Mouse (Mus musculus): Measurements from ENCODE around the gene Nr1d1. TPM values are rescaled to one million over a fixed set of nuclear protein-coding genes. Genes with fewer than 3 reads are reported as not detected.

Gene Nr1d1
- total and polyA plus RNA-seq, 3 experiments: 2.0 to 5.6 TPM; not detected in 1

DNA sequence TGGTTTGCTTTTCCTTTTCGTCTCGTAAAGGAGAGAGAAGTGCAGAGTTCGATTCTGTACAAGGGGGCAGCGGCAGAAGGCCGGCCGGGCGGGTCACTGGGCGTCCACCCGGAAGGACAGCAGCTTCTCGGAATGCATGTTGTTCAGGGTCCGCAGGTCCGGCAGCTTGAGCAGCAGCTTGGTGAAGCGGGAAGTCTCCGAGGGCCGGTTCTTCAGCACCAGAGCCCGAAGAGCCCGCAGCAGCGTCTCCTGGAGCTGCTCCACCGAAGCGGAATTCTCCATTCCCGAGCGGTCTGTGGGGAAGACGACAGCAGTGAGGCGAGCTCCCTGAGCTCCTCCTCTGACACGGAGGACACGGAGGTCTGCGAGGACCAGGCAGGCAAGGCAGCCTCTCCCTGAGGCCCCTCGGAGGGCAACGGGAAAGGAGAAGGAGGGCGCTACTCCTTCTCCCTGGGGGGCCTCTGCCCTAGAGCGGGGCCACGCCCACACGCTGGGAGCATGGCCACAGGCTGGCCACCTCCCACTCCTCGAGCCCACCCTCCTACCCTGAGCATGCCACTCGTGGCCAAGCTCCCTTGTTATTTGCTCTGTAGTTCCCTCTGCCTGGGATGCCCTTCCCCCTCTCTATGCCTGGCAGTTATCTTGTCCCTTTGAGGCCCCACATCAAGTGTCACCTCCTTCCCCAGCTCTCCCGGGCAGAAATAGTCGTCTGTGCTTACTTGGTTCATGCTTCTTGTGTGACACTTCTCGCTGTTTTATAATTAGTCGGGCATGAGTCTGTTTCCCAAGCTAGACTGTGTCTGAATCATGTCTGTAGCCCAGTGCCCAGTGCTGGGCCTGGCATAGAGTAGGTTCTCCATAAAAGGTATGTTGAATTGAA lies 6.8 kb downstream of the Nr1d1 start:
- peak overlapping the region; percentile 59 for H3K27ac ChIP-seq (ENCODE audit: control insufficient read depth, low read depth, low read length)
- peaks cover 37 to 60% of the 10 kb centered on the region in 2 experiments for H3K4me1 ChIP-seq (ENCODE audit: control insufficient read depth in 1 of 2, insufficient read depth in 2 of 2, low read length in 2 of 2)
- peaks cover 0 to 56% of the 10 kb centered on the region in 2 experiments; a peak in 2 of 4 replicates for H3K36me3 ChIP-seq (ENCODE audit: control insufficient read depth in 1 of 2, insufficient read depth in 2 of 2, low read length in 2 of 2)
- H3K27me3 ChIP-seq (ENCODE audit: control insufficient read depth in 1 of 2, insufficient read depth in 2 of 2, low read length in 2 of 2): no peaks in the 10 kb centered on the region
- H3K9me3 ChIP-seq (replicated peaks; ENCODE audit: insufficient read depth, low read length): no peaks in the 10 kb centered on the region
- H3K79me2 ChIP-seq (ENCODE audit: control insufficient read depth, insufficient read depth, low read length, poor library complexity): no peaks in the 10 kb centered on the region; the same call in 1 of the 2 replicates
- TF ChIP-seq RCOR1 (IDR thresholded peaks at IDR 0.05; ENCODE audit: low read depth, low read length) (0 out of 2 replicates have a peak, but pooled peaks have one; percentile 46), BHLHE40 (IDR thresholded peaks at IDR 0.05; ENCODE audit: borderline replicate concordance, low read depth, low read length) (peak; percentile 38; the same call in 1 of the 2 replicates), MXI1 (IDR thresholded peaks at IDR 0.05; ENCODE audit: low read depth, low read length) (no peak; the same call in 1 of the 2 replicates), TBP (IDR thresholded peaks at IDR 0.05; ENCODE audit: low read depth, low read length) (peak; percentile 35; the same call in 1 of the 2 replicates), USF1 (IDR thresholded peaks at IDR 0.05; ENCODE audit: low read depth, low read length) (no peak), ETS1 (IDR thresholded peaks at IDR 0.05; ENCODE audit: low read depth, low read length) (peak; percentile 69), EP300 (IDR thresholded peaks at IDR 0.05; ENCODE audit: low read depth in 1 of 2, low read length in 2 of 2) (peak in 1 of 2 experiments; percentile 79; a peak in 2 of 4 replicates), SIN3A (IDR thresholded peaks at IDR 0.05; ENCODE audit: low read length) (peak; percentile 69; the same call in 1 of the 2 replicates), HCFC1 (IDR thresholded peaks at IDR 0.05; ENCODE audit: low read depth, low read length) (0 out of 2 replicates have a peak, but pooled peaks have one; percentile 50), POLR2AphosphoS5 (IDR thresholded peaks at IDR 0.05; ENCODE audit: borderline replicate concordance, low read depth, low read length) (no peak), TCF12 (IDR thresholded peaks at IDR 0.05; ENCODE audit: low read depth, low read length) (peak; percentile 36; the same call in 1 of the 2 replicates), JUND (IDR thresholded peaks at IDR 0.05; ENCODE audit: low read depth, low read length) (no peak), CHD2 (IDR thresholded peaks at IDR 0.05; ENCODE audit: low read length) (peak; percentile 82), CHD1 (IDR thresholded peaks at IDR 0.05; ENCODE audit: low read depth, low read length) (no peak), MAZ (IDR thresholded peaks at IDR 0.05; ENCODE audit: low read depth, low read length) (0 out of 2 replicates have a peak, but pooled peaks have one; percentile 34), GATA1 (IDR thresholded peaks at IDR 0.05; ENCODE audit: low read depth, low read length) (peak; percentile 71), ZMIZ1 (IDR thresholded peaks at IDR 0.05; ENCODE audit: low read depth, low read length) (0 out of 2 replicates have a peak, but pooled peaks have one; percentile 8)
- DNase-seq (ENCODE audit: low read depth, low spot score): peak; percentile 84
- H3K9ac ChIP-seq (ENCODE audit: control insufficient read depth, low read depth, low read length, poor library complexity, severe bottlenecking): peak overlapping the region; percentile 43
- H3K4me3 ChIP-seq (ENCODE audit: control insufficient read depth in 1 of 2, insufficient read depth in 1 of 2, low read depth in 2 of 2, low read length in 2 of 2): no peak overlapping the region

DNA sequence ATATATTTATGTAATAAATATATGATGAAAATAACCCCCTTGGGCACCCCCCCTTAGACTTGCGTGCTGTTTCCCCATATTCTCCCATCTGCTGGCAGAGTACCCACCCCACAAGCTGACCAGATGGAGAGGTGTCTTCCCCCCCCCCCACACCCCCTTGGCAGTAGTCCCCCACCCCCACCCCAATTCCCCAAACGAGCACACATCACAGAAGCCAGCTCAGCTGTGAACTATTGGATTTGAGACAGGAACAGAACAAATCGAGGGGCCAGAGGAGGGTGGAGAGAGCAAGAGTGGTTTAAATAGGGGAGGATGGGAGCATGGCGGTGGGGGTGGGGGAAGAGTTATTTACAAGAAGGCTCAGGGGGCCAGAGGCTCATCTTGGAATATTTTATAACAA lies 7.4 kb downstream of the Nr1d1 start:
- peak overlapping the region; percentile 43 for H3K9ac ChIP-seq (ENCODE audit: control insufficient read depth, low read depth, low read length, poor library complexity, severe bottlenecking)
- no peak overlapping the region for H3K4me3 ChIP-seq (ENCODE audit: control insufficient read depth in 1 of 2, insufficient read depth in 1 of 2, low read depth in 2 of 2, low read length in 2 of 2)
- no peak for DNase-seq (ENCODE audit: low read depth, low spot score)
- H3K4me1 ChIP-seq (ENCODE audit: control insufficient read depth in 1 of 2, insufficient read depth in 2 of 2, low read length in 2 of 2): peaks cover 33 to 59% of the 10 kb centered on the region in 2 experiments
- no peak overlapping the region for H3K27ac ChIP-seq (ENCODE audit: control insufficient read depth, low read depth, low read length)
- H3K27me3 ChIP-seq (ENCODE audit: control insufficient read depth in 1 of 2, insufficient read depth in 2 of 2, low read length in 2 of 2): no peaks in the 10 kb centered on the region
- TF ChIP-seq MAX (IDR thresholded peaks at IDR 0.05; ENCODE audit: low read length): no peak
- TF ChIP-seq ZMIZ1 (IDR thresholded peaks at IDR 0.05; ENCODE audit: low read depth, low read length): 0 out of 2 replicates have a peak, but pooled peaks have one; percentile 40
- no peak for TF ChIP-seq BHLHE40 (IDR thresholded peaks at IDR 0.05; ENCODE audit: borderline replicate concordance, low read depth, low read length)
- peaks cover 0 to 53% of the 10 kb centered on the region in 2 experiments; a peak in 2 of 4 replicates for H3K36me3 ChIP-seq (ENCODE audit: control insufficient read depth in 1 of 2, insufficient read depth in 2 of 2, low read length in 2 of 2)
- H3K9me3 ChIP-seq (replicated peaks; ENCODE audit: insufficient read depth, low read length): no peaks in the 10 kb centered on the region
- no peaks in the 10 kb centered on the region; the same call in 1 of the 2 replicates for H3K79me2 ChIP-seq (ENCODE audit: control insufficient read depth, insufficient read depth, low read length, poor library complexity)

Data from MEL (cell line).